Mouse (Mus musculus) lung, postnatal 25 days (tissue): ENCODE measurements around the gene Celf2.
"Not testable (repeated sequence)": the region's sequence is repeated elsewhere in the genome, so short reads cannot be mapped to it uniquely, and the experiment has no call there.

Experiments
- DNase-seq: peaks from one replicate; pipeline ENCODE4 v3.0.0; 2022; ENCODE audit warnings: low spot score

Celf2 gene

GRCm38 (mm10) chr2:6598124-6598878 is 911.1 kb downstream of the Celf2 start:
- DNase-seq = no peak

GRCm38 (mm10) chr2:6594736-6595135 is 914.6 kb downstream of the Celf2 start:
- no peak for DNase-seq

DNA sequence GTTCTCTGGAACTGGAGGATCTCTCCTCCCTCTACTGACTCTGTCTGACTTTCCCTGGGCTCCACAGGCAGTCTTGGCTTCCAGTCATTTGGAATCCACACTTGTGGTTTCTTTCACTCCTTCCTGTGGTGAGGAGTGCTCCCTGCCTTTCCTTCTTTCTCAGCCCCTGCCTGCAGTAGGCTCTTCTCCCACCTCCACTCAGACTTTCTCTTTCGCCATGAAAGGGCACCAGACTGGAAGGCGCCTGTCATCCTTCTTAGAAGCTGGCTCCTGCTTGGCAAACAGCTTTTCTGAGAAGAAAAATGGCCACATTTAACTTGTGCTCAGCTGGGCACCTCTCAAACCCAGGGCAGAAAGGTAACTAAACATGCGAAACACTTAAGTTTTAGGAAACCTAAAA is 915.2 kb downstream of the Celf2 start:
- DNase-seq = no peak

DNA sequence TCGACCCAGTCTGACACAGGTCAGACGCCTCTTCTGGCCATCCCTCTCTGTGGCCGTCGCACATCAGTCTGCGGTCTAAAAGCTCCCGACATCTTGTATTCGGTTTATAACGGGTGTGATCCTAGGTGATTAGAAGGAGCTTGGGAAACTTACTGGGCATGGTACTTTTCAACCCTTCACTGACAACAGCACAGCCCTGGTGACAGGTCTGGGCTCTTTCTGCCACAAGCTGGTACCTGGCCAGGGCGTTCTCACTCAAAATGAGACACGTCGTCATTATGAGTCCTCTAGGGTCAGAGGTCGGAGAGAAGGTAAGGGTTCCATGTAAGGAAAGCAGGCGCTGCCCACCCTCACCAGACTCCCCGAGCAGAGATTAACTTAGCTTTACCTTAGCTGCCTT is 915.6 kb downstream of the Celf2 start:
- DNase-seq = no peak

DNA sequence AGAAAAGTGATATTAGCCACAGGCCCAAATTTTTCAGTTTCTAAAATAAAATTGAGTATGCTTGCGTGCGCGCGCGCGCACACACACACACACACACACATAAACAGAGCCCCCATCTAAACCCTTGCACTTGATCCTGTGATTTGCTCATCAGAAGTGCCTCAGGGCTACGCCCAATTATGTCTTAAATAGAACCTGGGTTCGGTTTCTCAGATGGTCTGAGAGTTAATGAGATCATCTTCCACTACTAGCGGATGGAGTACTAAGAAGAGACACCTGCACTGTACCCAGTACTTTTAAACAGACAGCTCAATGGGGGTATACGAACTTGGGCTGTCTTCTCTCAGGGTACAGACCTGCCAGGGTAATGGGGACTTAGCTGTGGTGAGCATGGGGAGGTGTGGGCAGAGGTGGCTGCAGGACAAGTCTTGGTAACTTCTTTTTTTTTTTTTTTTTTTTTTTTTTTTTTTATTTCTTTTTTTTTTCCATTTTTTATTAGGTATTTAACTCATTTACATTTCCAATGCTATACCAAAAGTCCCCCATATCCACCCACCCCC is 923.2 kb downstream of the Celf2 start:
- DNase-seq = no peak

- no peak for DNase-seq
These were observed 924.2 kb downstream of the Celf2 start for GRCm38 (mm10) chr2:6585069-6585754.

- DNase-seq = no peak
These were observed 926.7 kb downstream of the Celf2 start for GRCm38 (mm10) chr2:6582711-6583110.

GRCm38 (mm10) chr2:6580066-6580465 is 929.3 kb downstream of the Celf2 start:
- no peak for DNase-seq

GRCm38 (mm10) chr2:6575316-6575715 is 934.0 kb downstream of the Celf2 start:
- not testable (repeated sequence) for DNase-seq

GRCm38 (mm10) chr2:6573640-6574039 is 935.7 kb downstream of the Celf2 start:
- no peak for DNase-seq

DNA sequence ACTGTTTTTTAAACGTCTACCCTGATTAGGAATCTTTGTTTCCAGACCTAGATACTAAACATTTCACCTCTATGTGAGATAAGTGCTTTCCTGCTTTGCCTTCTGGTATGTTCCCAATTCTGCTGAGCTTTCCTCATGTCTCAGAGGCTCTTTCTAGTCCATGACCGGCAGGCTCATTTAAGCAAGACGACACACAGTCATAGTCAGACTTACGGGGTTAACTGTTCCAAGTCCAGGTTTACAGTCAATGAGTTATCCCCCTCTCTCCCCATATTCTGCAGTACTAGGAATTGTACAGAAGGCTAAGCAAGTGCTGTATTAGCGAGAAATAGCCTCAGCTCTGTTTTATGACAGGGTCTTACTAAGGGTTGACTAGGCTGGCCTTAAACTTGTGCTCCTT is 936.4 kb downstream of the Celf2 start:
- no peak for DNase-seq

GRCm38 (mm10) chr2:6569040-6569542 is 940.3 kb downstream of the Celf2 start:
- DNase-seq = no peak

DNA sequence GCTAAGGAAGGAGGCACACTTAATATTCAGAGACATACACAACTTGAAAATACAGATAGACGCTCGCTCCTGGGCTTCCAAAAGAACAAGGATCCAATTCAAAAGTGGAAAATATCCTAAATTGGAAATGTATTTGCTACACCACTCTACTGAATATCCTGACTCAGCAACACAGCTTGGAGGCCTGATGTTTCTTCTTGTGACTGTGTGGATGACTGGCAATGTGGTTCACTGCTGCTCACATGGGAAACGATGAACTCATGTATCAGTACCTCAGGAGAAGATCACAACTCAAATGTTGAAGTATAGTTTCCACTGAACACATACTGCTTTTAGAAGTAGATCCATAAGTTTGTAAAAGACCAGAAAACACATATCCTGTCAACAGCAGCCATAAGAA is 944.2 kb downstream of the Celf2 start:
- no peak for DNase-seq

DNA sequence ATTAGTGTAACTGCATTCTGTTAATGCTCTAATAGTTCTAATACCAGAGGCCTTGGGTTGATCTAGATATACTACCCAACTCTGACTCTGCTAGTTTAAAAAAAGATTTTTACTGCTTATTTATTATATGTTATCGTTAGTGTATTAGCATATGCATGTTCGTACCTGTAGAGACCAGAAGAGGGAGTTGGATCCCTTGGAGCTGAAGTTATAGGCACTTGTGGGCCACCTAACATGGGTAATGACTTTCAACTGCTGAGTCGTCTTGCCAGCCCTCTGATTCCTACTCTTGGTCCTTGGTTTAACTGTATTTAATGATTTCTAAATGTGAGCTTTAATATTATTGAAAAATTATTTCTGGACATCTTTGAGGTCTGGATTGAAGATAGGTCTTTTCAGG is 948.0 kb downstream of the Celf2 start:
- DNase-seq = no peak

DNA sequence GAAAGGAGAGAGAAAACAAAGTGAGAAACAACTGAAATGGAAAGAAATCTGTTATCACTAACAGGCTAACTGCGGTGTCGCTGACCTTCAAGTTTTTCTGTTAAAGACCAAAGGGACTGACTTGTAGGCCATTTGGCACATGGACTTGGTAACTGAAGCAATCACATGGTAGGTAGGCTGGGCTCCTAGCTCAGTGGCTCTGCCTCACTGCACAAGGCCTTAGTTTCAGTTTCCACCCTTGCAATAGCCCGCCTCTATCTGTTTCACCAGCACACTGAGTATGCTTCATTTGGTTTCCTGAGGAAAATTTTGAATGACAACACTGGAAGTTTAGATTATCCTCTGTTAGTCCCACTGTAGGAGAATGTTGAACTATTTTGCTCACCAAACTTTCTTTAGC is 948.6 kb downstream of the Celf2 start:
- DNase-seq = no peak

DNA sequence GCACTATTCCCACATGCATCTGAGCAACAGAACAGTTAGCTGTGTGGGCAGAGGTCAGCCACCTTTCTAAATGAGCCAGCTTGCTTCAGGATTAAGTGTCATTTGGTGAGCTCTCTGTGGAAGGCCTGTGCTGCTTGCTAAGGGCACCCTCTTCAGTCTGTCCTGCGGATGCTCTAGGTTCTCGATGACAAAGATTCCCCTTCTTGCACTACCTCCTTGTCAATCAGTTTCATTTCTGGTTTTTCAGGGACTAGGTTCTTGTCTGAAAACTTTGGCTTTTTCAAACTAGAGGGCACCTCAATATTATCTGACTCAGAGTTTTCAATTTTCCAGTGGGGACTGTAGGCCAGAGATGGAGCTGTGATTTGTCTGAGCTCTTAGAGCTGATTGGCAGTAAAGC is 949.8 kb downstream of the Celf2 start:
- DNase-seq = no peak

DNA sequence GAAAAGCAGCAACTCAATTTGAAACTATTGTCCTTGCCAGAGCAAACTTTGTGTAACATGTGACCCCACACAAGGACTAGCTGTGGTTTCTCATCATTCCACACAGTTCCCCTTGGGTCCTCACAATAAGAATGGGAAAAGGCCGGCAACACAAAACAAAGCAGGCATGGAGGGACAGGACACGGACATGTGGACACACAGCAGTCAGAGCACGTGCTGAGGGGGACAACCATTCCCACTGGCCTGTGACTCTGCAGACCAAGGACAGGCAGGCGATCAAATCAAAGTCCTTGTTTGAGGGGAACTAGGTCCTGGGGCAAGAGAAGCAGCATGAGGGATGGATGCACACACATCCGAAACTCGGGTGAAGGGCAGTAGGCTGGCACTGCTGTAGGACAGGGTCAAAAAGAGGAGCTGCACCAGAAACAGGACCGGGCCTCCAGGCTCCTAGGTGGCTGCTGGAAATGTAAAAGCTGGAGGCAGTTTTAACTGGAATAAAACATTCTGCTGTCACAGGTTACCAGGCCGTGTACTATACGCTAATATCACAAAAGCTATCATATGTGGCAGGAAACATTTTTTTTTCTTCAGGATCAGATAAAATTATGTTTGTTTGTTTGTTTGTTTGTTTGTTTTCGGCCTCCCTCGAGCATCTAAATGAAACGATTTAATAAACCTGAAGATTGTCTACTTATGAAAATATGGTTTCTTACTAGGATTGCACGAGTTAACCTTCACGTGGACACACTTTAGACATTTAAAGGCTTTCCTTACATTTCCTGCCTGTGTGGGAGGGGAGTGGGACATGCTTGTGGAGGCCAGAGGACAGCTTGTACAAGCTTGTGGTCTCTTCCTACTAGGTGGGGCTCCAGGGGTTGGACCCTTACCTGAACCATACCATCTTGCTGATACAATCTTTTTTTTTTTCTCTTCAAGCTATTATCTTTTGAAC is 950.8 kb downstream of the Celf2 start:
- DNase-seq = no peak

GRCm38 (mm10) chr2:6557749-6558148 is 951.6 kb downstream of the Celf2 start:
- DNase-seq = no peak

DNA sequence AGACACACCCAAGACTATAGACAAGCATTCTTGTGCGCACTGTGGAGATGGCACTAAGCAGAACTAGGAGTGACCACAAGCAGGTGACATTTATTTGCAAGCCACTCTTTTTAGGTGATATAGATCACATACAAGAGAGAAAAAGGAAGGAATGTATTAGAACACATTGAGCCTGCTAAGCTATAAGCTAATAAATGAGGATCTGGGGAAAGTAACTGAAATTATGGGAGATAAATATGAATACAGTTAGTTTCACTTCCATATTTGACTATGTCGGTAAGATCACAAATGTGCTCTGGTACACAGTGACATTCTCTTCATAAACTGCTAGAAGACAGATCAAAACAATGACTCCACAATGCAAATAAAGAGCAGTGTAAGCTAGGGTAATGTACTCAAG is 952.5 kb downstream of the Celf2 start:
- no peak for DNase-seq

- DNase-seq = no peak
These were observed 955.7 kb downstream of the Celf2 start for GRCm38 (mm10) chr2:6553656-6554055.

- DNase-seq = no peak
These were observed 960.1 kb downstream of the Celf2 start for GRCm38 (mm10) chr2:6549251-6549650.

DNA sequence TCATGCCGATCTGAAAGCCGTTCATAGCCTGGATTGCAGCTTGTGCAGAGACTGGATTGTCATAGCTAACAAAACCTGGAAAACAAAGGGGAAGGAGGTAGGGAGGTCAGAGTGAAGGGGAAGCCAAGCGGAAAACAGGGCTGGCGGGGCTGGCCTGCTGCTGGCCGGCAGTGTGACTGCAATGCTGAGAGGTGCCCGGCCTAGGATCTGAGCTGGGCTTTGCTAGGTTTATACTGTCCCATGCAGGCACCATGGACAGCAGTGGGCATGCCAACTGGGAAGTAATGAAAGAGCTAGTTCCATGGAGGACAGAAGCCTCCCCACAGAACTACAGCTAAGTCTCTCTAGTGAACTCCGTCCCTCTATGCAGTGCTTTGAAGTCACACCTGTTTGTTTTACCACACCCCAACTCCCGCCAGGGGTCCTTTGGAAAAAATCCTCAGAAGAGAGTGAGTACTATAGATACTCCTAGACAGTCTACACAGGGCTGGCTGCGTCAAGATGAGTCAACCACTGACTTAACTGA is 962.2 kb downstream of the Celf2 start:
- DNase-seq = no peak
